Mouse (Mus musculus): Measurements from ENCODE around the gene Frem2. TPM values are rescaled to one million over a fixed set of nuclear protein-coding genes. Genes with fewer than 3 reads are reported as not detected.

The Frem2 gene
- polyA plus RNA-seq, 1 experiment from 2014 or later, result 15.1 TPM

DNA sequence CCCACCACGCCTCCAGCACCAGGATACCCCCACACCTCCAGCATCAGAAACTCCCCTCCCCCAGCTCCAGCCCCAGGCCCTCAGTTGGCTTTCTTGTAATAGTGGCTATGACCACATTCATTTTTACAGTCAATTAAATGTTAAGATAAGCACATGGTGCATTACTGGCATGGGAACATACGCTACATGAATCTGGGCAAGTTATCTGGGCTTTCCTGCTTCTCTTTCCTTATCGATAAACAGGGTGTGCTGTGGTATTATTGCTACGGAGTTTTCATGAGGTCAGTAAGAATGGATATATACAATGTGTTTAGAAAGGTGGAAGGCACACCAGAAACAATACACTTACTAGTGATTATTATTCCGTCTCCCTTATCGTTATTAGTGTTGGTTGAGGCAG lies 125.1 kb downstream of the Frem2 start:
- Histone ChIP-seq H3K4me3 (ENCODE audit: low read length) (no peak overlapping the region), H3K27me3 (ENCODE audit: insufficient read depth, low read length) (no peaks in the 10 kb centered on the region), H3K4me1 (ENCODE audit: insufficient read depth, low read length) (no peaks in the 10 kb centered on the region), H3K9me3 (ENCODE audit: low read length) (no peaks in the 10 kb centered on the region), H3K9ac (replicated peaks; ENCODE audit: low read length) (no peak overlapping the region), H3K4me2 (replicated peaks; ENCODE audit: low read depth, low read length) (no peak overlapping the region), H3K27ac (ENCODE audit: low read length) (no peak overlapping the region), H3K36me3 (ENCODE audit: insufficient read depth, low read length) (peaks cover 10% of the 10 kb centered on the region; the same call in 1 of the 2 replicates)
- ATAC-seq (ENCODE audit: low FRiP score, low TSS enrichment), result no peak
- WGBS, result 83% methylated on average over 6 of the region's 6 CpGs

- H3K4me2 ChIP-seq (replicated peaks; ENCODE audit: low read depth, low read length), result no peak overlapping the region
- ATAC-seq (ENCODE audit: low FRiP score, low TSS enrichment), result no peak
- H3K4me1 ChIP-seq (ENCODE audit: insufficient read depth, low read length), result no peaks in the 10 kb centered on the region
- no peaks in the 10 kb centered on the region for H3K27me3 ChIP-seq (ENCODE audit: insufficient read depth, low read length)
- H3K9me3 ChIP-seq (ENCODE audit: low read length), result no peaks in the 10 kb centered on the region
- no peak overlapping the region for H3K27ac ChIP-seq (ENCODE audit: low read length)
- WGBS, result 79% methylated on average over 6 of the region's 6 CpGs
- no peak overlapping the region for H3K4me3 ChIP-seq (ENCODE audit: low read length)
- peaks cover 7% of the 10 kb centered on the region; the same call in 1 of the 2 replicates for H3K36me3 ChIP-seq (ENCODE audit: insufficient read depth, low read length)
- no peak overlapping the region for H3K9ac ChIP-seq (replicated peaks; ENCODE audit: low read length)
These were observed 126.8 kb downstream of the Frem2 start for GRCm38 (mm10) chr3:53530305-53530704.

- Histone ChIP-seq H3K4me3 (ENCODE audit: low read length) (peak overlapping the region; percentile 28), H3K4me2 (replicated peaks; ENCODE audit: low read depth, low read length) (peak overlapping the region; percentile 47), H3K27ac (ENCODE audit: low read length) (no peak overlapping the region), H3K4me1 (ENCODE audit: insufficient read depth, low read length) (no peaks in the 10 kb centered on the region), H3K9me3 (ENCODE audit: low read length) (no peaks in the 10 kb centered on the region), H3K9ac (replicated peaks; ENCODE audit: low read length) (no peak overlapping the region), H3K27me3 (ENCODE audit: insufficient read depth, low read length) (no peaks in the 10 kb centered on the region), H3K36me3 (ENCODE audit: insufficient read depth, low read length) (peaks cover 5% of the 10 kb centered on the region; the same call in 1 of the 2 replicates)
- WGBS, result 13% methylated on average over 21 of the region's 21 CpGs
- peak; percentile 61; the same call in 1 of the 2 replicates for ATAC-seq (ENCODE audit: low FRiP score, low TSS enrichment)
These were observed 131.4 kb downstream of the Frem2 start for GRCm38 (mm10) chr3:53525737-53526136.

DNA sequence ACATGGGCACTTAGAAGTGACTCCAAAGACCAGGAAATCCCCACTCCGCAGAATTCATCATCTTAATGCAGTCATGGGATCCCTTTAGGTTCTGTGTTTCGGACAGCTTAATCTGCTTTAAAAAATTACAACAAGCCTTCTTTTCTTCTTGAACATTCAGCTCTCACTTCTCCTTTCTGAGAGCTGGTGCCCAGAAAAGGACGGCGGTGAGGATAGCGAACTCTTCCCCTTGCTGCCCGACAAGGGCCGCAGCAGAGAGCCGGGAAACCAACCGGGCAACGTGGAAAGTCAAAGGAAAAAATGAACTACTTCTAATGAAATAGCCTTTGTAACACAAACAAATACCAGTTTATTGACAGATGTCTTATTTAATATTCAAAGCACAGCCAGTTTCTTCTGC lies 134.4 kb downstream of the Frem2 start:
- Histone ChIP-seq H3K36me3 (ENCODE audit: insufficient read depth, low read length) (peaks cover 20% of the 10 kb centered on the region; the same call in 1 of the 2 replicates), H3K9ac (replicated peaks; ENCODE audit: low read length) (no peak overlapping the region), H3K27me3 (ENCODE audit: insufficient read depth, low read length) (no peaks in the 10 kb centered on the region), H3K4me2 (replicated peaks; ENCODE audit: low read depth, low read length) (no peak overlapping the region), H3K4me1 (ENCODE audit: insufficient read depth, low read length) (no peaks in the 10 kb centered on the region), H3K9me3 (ENCODE audit: low read length) (no peaks in the 10 kb centered on the region), H3K4me3 (ENCODE audit: low read length) (no peak overlapping the region), H3K27ac (ENCODE audit: low read length) (no peak overlapping the region)
- WGBS, result 97% methylated on average over 10 of the region's 10 CpGs
- ATAC-seq (ENCODE audit: low FRiP score, low TSS enrichment), result no peak

DNA sequence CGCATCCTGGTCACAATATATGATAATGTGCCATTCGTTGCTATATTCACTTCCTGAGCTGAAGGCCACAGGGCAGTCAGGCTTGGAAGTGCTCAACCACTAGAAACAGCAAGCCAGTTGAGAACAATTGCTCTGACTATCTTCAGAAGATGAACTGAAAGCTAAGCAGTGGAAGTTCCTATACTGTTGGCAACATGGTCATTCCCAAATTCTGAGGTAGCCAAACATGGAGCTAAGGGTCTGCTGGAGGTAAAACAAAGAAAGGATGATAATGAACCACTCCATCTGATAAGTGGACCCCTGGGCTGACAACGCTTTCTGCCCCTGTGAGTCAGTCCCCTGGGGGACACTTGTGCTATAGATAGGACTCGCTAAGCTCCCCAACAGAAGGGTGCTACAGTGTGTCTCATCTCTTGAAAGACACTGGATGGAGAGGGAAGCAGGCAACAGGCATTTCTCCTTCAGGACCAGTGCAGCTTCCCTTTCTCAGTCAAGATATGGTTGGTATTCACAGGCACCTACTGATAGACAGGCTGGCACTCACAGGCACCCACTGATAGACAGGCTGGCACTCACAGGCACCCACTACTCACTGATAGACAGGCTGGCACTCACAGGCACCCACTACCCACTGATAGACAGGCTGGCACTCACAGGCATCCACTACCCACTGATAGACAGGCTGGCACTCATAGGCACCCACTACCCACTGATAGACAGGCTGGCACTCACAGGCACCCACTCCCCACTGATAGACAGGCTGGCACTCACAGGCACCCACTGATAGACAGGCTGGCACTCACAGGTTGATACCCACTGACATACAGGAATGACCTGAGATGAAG lies 142.7 kb downstream of the Frem2 start:
- no peaks in the 10 kb centered on the region for H3K4me1 ChIP-seq (ENCODE audit: insufficient read depth, low read length)
- H3K9ac ChIP-seq (replicated peaks; ENCODE audit: low read length), result no peak overlapping the region
- no peak overlapping the region for H3K4me3 ChIP-seq (ENCODE audit: low read length)
- H3K27ac ChIP-seq (ENCODE audit: low read length), result no peak overlapping the region
- no peaks in the 10 kb centered on the region for H3K27me3 ChIP-seq (ENCODE audit: insufficient read depth, low read length)
- ATAC-seq (ENCODE audit: low FRiP score, low TSS enrichment), result no peak
- H3K9me3 ChIP-seq (ENCODE audit: low read length), result no peaks in the 10 kb centered on the region
- WGBS, result 83% methylated on average over 4 of the region's 4 CpGs
- H3K36me3 ChIP-seq (ENCODE audit: insufficient read depth, low read length), result peaks cover 7% of the 10 kb centered on the region; the same call in 1 of the 2 replicates
- no peak overlapping the region for H3K4me2 ChIP-seq (replicated peaks; ENCODE audit: low read depth, low read length)

- H3K9ac ChIP-seq (replicated peaks; ENCODE audit: low read length), result no peak overlapping the region
- H3K36me3 ChIP-seq (ENCODE audit: insufficient read depth, low read length), result no peaks in the 10 kb centered on the region
- no peak overlapping the region for H3K4me3 ChIP-seq (ENCODE audit: low read length)
- no peak for ATAC-seq (ENCODE audit: low FRiP score, low TSS enrichment)
- no peaks in the 10 kb centered on the region for H3K4me1 ChIP-seq (ENCODE audit: insufficient read depth, low read length)
- WGBS, result 48% methylated on average over 5 of the region's 5 CpGs
- H3K27ac ChIP-seq (ENCODE audit: low read length), result 0 out of 2 replicates have a peak overlapping the region, but pooled peaks have one; percentile 36
- no peaks in the 10 kb centered on the region for H3K27me3 ChIP-seq (ENCODE audit: insufficient read depth, low read length)
- H3K4me2 ChIP-seq (replicated peaks; ENCODE audit: low read depth, low read length), result no peak overlapping the region
- no peaks in the 10 kb centered on the region for H3K9me3 ChIP-seq (ENCODE audit: low read length)
These were observed 144.1 kb downstream of the Frem2 start for GRCm38 (mm10) chr3:53513096-53513495.

DNA sequence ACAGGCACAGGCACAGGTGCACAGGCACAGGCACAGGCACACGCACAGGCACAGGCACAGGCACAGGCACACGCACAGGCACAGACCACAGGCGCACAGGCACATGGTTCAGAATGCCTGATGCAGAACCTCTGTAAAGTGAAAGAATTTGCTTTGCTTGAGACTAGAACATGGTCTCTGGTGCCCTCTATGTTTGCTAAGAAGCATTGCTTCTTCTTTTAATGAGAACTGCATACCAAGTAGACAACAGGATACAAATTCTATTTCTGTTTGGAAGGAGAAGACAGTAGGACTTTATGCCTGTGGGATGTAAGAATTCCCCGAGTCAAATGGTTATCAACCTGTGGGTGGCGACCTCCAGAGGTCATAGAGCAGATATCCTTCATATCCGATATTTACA lies 154.7 kb downstream of the Frem2 start:
- H3K4me1 ChIP-seq (ENCODE audit: insufficient read depth, low read length), result no peaks in the 10 kb centered on the region
- H3K9me3 ChIP-seq (ENCODE audit: low read length), result no peaks in the 10 kb centered on the region
- H3K4me2 ChIP-seq (replicated peaks; ENCODE audit: low read depth, low read length), result no peak overlapping the region
- H3K4me3 ChIP-seq (ENCODE audit: low read length), result no peak overlapping the region
- H3K27ac ChIP-seq (ENCODE audit: low read length), result no peak overlapping the region
- no peak overlapping the region for H3K9ac ChIP-seq (replicated peaks; ENCODE audit: low read length)
- no peaks in the 10 kb centered on the region for H3K36me3 ChIP-seq (ENCODE audit: insufficient read depth, low read length)
- WGBS, result 68% methylated on average over 6 of the region's 6 CpGs
- H3K27me3 ChIP-seq (ENCODE audit: insufficient read depth, low read length), result no peaks in the 10 kb centered on the region
- no peak for ATAC-seq (ENCODE audit: low FRiP score, low TSS enrichment)

- H3K4me3 ChIP-seq (ENCODE audit: low read length), result no peak overlapping the region
- peak; percentile 57; the same call in 1 of the 2 replicates for ATAC-seq (ENCODE audit: low FRiP score, low TSS enrichment)
- H3K4me2 ChIP-seq (replicated peaks; ENCODE audit: low read depth, low read length), result no peak overlapping the region
- no peaks in the 10 kb centered on the region for H3K9me3 ChIP-seq (ENCODE audit: low read length)
- H3K4me1 ChIP-seq (ENCODE audit: insufficient read depth, low read length), result no peaks in the 10 kb centered on the region
- 49% methylated on average over 6 of the region's 6 CpGs for WGBS
- peak overlapping the region; percentile 64 for H3K27ac ChIP-seq (ENCODE audit: low read length)
- H3K27me3 ChIP-seq (ENCODE audit: insufficient read depth, low read length), result no peaks in the 10 kb centered on the region
- no peaks in the 10 kb centered on the region for H3K36me3 ChIP-seq (ENCODE audit: insufficient read depth, low read length)
- no peak overlapping the region for H3K9ac ChIP-seq (replicated peaks; ENCODE audit: low read length)
These were observed 158.7 kb downstream of the Frem2 start for GRCm38 (mm10) chr3:53498351-53498905.

DNA sequence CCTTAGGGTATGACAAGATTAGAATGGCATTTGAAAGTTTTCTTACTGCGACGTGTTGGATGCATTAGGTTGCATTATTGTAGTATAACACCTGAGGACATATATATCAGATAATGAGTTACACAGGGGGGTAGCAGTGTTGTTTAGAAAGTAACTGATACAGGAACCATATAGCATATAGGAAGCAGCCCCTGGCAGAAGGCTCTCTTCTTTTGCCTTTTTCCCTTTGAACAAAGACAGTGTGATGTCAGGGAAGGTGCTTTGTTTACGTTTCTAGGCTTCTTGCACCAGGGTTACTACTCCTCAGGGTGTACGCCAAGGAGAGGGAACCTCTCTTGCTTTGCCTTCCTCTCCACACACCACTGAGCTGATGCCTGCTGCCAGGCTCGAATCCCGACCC lies 168.8 kb downstream of the Frem2 start, which contains the start of gene Stoml3:
Gene Stoml3, plus strand, starts transcription at position 301 of the 400 bp plus-strand sequence.
- H3K4me1 ChIP-seq (ENCODE audit: insufficient read depth, low read length), result peaks cover 15% of the 10 kb centered on the region
- H3K36me3 ChIP-seq (ENCODE audit: insufficient read depth, low read length), result no peaks in the 10 kb centered on the region
- ATAC-seq (ENCODE audit: low FRiP score, low TSS enrichment), result no peak
- 56% methylated on average over 6 of the region's 6 CpGs for WGBS
- no peak within 1 kb of the TSS for H3K9ac ChIP-seq (replicated peaks; ENCODE audit: low read length)
- no peak within 1 kb of the TSS for H3K4me3 ChIP-seq (ENCODE audit: low read length)
- H3K27me3 ChIP-seq (ENCODE audit: insufficient read depth, low read length), result no peaks in the 10 kb centered on the region
- H3K27ac ChIP-seq (ENCODE audit: low read length), result no peak within 1 kb of the TSS
- H3K4me2 ChIP-seq (replicated peaks; ENCODE audit: low read depth, low read length), result no peak within 1 kb of the TSS
- H3K9me3 ChIP-seq (ENCODE audit: low read length), result no peaks in the 10 kb centered on the region
